Mouse (Mus musculus) megakaryocyte, embryonic 14.5 days (primary cell): ENCODE measurements around the gene Lbh.

Source experiments
- FLI1 ChIP-seq: IDR thresholded peaks from 2 replicates; pipeline ENCODE4 v1.6.1; 2012; ENCODE audit warnings: low read length, inconsistent platforms, mixed read lengths
- GATA1 ChIP-seq: IDR thresholded peaks from 3 replicates; pipeline ENCODE4 v1.6.1; 2012; ENCODE audit warnings: mixed read lengths, low read length, inconsistent platforms, borderline replicate concordance

GRCm38 (mm10) chr17:72889556-72890397, 28.3 kb upstream of the Lbh start:
- TF ChIP-seq FLI1 (no peak), GATA1 (no peak)
